Mouse (Mus musculus) CH12.LX (cell line): ENCODE data around the gene Os9. TPM values are rescaled to one million over a fixed set of nuclear protein-coding genes. Genes with fewer than 3 reads are reported as not detected.

ENCODE experiments used
- DNase-seq: peaks from one replicate; pipeline ENCODE4 v3.0.0-alpha.2; 2013; ENCODE audit errors: extremely low read depth
- H3K27ac ChIP-seq: 2 replicates; pipeline ENCODE4 v1.5.1; 2012; ENCODE audit warnings: low read depth, mild to moderate bottlenecking, control low read depth, moderate library complexity; ENCODE audit not compliant: insufficient read depth
- H3K27me3 ChIP-seq: replicated peaks from 2 replicates; pipeline ENCODE3; 2012; ENCODE audit warnings: inconsistent platforms
- H3K36me3 ChIP-seq, 2 experiments: replicated peaks in 1 of 2; 2 replicates each; pipeline versions ENCODE3 to v1.6.1; 2012; ENCODE audit warnings: inconsistent platforms in 1 of 2, low read length in 1 of 2, mild to moderate bottlenecking in 1 of 2, mixed read lengths in 1 of 2, moderate library complexity in 1 of 2; ENCODE audit not compliant: control insufficient read depth in 1 of 2, insufficient read depth in 1 of 2
- H3K4me1 ChIP-seq, 2 experiments: 2 replicates each; pipeline ENCODE4 v1.6.1; 2012; ENCODE audit warnings: inconsistent platforms in 1 of 2, moderate library complexity in 1 of 2; ENCODE audit not compliant: insufficient read depth in 2 of 2, control insufficient read depth in 1 of 2
- H3K4me2 ChIP-seq: 2 replicates; pipeline ENCODE4 v1.6.1; 2012; ENCODE audit warnings: low read depth, mild to moderate bottlenecking, control low read depth; ENCODE audit not compliant: poor library complexity, insufficient read depth, severe bottlenecking
- H3K4me3 ChIP-seq, 3 experiments: fragments of 150-350 bp in 1 of 3; sonication (generic) in 1 of 3; replicated peaks in 1 of 3; 2 replicates each; pipeline versions ENCODE3 to v1.5.1; 2011 to 2012; ENCODE audit warnings: low read depth in 2 of 3, low read length in 2 of 3, mild to moderate bottlenecking in 2 of 3, moderate library complexity in 2 of 3, control low read depth in 1 of 3, improper control_type of control experiment in 1 of 3, inconsistent platforms in 1 of 3, mixed read lengths in 1 of 3; ENCODE audit not compliant: poor library complexity in 1 of 3
- H3K79me2 ChIP-seq: replicated peaks from 2 replicates; pipeline ENCODE4 v1.6.1; 2012; ENCODE audit warnings: mild to moderate bottlenecking, moderate library complexity; ENCODE audit not compliant: control insufficient read depth, poor library complexity, insufficient read depth, severe bottlenecking; ENCODE audit errors: extremely low read depth
- H3K9ac ChIP-seq: 2 replicates; pipeline ENCODE4 v1.6.1; 2012; ENCODE audit warnings: low read depth, mild to moderate bottlenecking, control low read depth, moderate library complexity; ENCODE audit not compliant: insufficient read depth
- H3K9me3 ChIP-seq: replicated peaks from 2 replicates; pipeline ENCODE3; 2012; ENCODE audit warnings: low read length, inconsistent platforms, mixed read lengths
- CHD1 ChIP-seq: IDR thresholded peaks from 2 replicates; pipeline ENCODE4 v1.6.1; 2012; ENCODE audit warnings: low read depth, low read length, improper control_type of control experiment, inconsistent platforms
- CHD2 ChIP-seq: IDR thresholded peaks from 2 replicates; pipeline ENCODE4 v1.6.1; 2011; ENCODE audit warnings: low read length, improper control_type of control experiment
- ETS1 ChIP-seq: conservative IDR thresholded peaks from 2 replicates; pipeline ENCODE4 v1.6.1; 2012; ENCODE audit warnings: low read depth, mild to moderate bottlenecking, inconsistent platforms, low read length, improper control_type of control experiment, moderate library complexity
- GABPA ChIP-seq: IDR thresholded peaks from 2 replicates; pipeline ENCODE4 v1.6.1; 2012; ENCODE audit warnings: low read depth, low read length, improper control_type of control experiment, inconsistent platforms; ENCODE audit not compliant: insufficient replicate concordance
- HCFC1 ChIP-seq: IDR thresholded peaks from 2 replicates; pipeline ENCODE4 v1.6.1; 2012; ENCODE audit warnings: low read depth, mild to moderate bottlenecking, inconsistent platforms, low read length, improper control_type of control experiment
- JUND ChIP-seq: conservative IDR thresholded peaks from 2 replicates; pipeline ENCODE4 v1.6.1; 2011; ENCODE audit warnings: low read depth, low read length, improper control_type of control experiment
- MAFK ChIP-seq: IDR thresholded peaks from 2 replicates; pipeline ENCODE4 v1.6.1; 2011; ENCODE audit warnings: low read length, improper control_type of control experiment; ENCODE audit not compliant: insufficient replicate concordance
- MAX ChIP-seq: IDR thresholded peaks from 2 replicates; pipeline ENCODE4 v1.6.1; 2011; ENCODE audit warnings: low read length, improper control_type of control experiment
- MAZ ChIP-seq: IDR thresholded peaks from 2 replicates; pipeline ENCODE4 v1.6.1; 2012; ENCODE audit warnings: low read depth, mild to moderate bottlenecking, inconsistent platforms, low read length, improper control_type of control experiment, moderate library complexity
- MEF2A ChIP-seq: IDR thresholded peaks from 2 replicates; pipeline ENCODE4 v1.6.1; 2014; ENCODE audit warnings: low read depth, mild to moderate bottlenecking, inconsistent platforms, low read length, improper control_type of control experiment, borderline replicate concordance
- MYC ChIP-seq: IDR thresholded peaks from 2 replicates; pipeline ENCODE4 v1.6.1; 2011; ENCODE audit warnings: low read depth, mild to moderate bottlenecking, improper control_type of control experiment, low read length
- NRF1 ChIP-seq: IDR thresholded peaks from 2 replicates; pipeline ENCODE4 v1.6.1; 2014; ENCODE audit warnings: low read depth, mild to moderate bottlenecking, inconsistent platforms, low read length, improper control_type of control experiment, moderate library complexity
- POLR2A ChIP-seq: IDR thresholded peaks from 2 replicates; pipeline ENCODE4 v1.6.1; 2011; ENCODE audit warnings: low read depth, mild to moderate bottlenecking, improper control_type of control experiment, low read length
- POLR2AphosphoS2 ChIP-seq: IDR thresholded peaks from 2 replicates; pipeline ENCODE4 v1.6.1; 2011; ENCODE audit warnings: low read depth, low read length, improper control_type of control experiment
- SIN3A ChIP-seq: IDR thresholded peaks from 2 replicates; pipeline ENCODE4 v1.6.1; 2012; ENCODE audit warnings: low read length, improper control_type of control experiment, inconsistent platforms
- SMC3 ChIP-seq: IDR thresholded peaks from 2 replicates; pipeline ENCODE4 v1.6.1; 2011; ENCODE audit warnings: low read depth, low read length, improper control_type of control experiment
- TBP ChIP-seq: conservative IDR thresholded peaks from 2 replicates; pipeline ENCODE4 v1.6.1; 2011; ENCODE audit warnings: low read depth, low read length, improper control_type of control experiment
- TCF12 ChIP-seq: IDR thresholded peaks from 2 replicates; pipeline ENCODE4 v1.6.1; 2014; ENCODE audit warnings: low read depth, mild to moderate bottlenecking, inconsistent platforms, low read length, improper control_type of control experiment
- USF1 ChIP-seq: IDR thresholded peaks from 2 replicates; pipeline ENCODE4 v1.6.1; 2014; ENCODE audit warnings: low read depth, mild to moderate bottlenecking, inconsistent platforms, low read length, improper control_type of control experiment
- ZKSCAN1 ChIP-seq: IDR thresholded peaks from 2 replicates; pipeline ENCODE4 v1.6.1; 2012; ENCODE audit warnings: low read depth, inconsistent platforms, low read length, improper control_type of control experiment, borderline replicate concordance
- ZMIZ1 ChIP-seq: IDR thresholded peaks from 2 replicates; pipeline ENCODE4 v1.6.1; 2012; ENCODE audit warnings: low read depth, mild to moderate bottlenecking, inconsistent platforms, low read length, improper control_type of control experiment
- dilution Hi-C: fragments of 300-500 bp; cut with MboI; formaldehyde crosslinking; loops from 2 replicates; pipeline ENCODE4 v1.14.3; 2020; ENCODE audit warnings: low sequenced_read_pairs; ENCODE audit not compliant: extremely low pct_unique_long_range_greater_than_20kb, extremely low pct_ligation_motif_present
- in situ Hi-C: fragments of 300-500 bp; cut with MboI; formaldehyde crosslinking; loops from 3 replicates; pipeline ENCODE4 v1.14.3; 2019; ENCODE audit warnings: low sequenced_read_pairs, low pct_ligation_motif_present, low pct_unique_long_range_greater_than_20kb, mixed read lengths
- polyA plus RNA-seq: library from polyadenylated mRNA; unstranded; fragments of >175 nt; gene quantifications from 2 replicates; pipeline ENCODE4 v1.2.1, GENCODE M21; 2012; ENCODE audit warnings: low read depth; ENCODE audit not compliant: insufficient read length
- total RNA-seq, 2 experiments: library from RNA; depleted of rRNA; stranded (reverse); fragments of 300-350 nt in 1 of 2; fragments of >200 nt in 1 of 2; gene quantifications; 2 replicates each; pipeline ENCODE4 v1.2.3; 2012 to 2014

Gene Os9
- total and polyA plus RNA-seq, 3 experiments, result 42.8 to 82.7 (median 61.9) TPM

- H3K9me3 ChIP-seq, result no peaks in the 10 kb centered on the region
- in situ Hi-C loops, result no loop called here
Observed at GRCm38 (mm10) chr10:127085052-127085451, 35.9 kb downstream of the Os9 start.

DNA sequence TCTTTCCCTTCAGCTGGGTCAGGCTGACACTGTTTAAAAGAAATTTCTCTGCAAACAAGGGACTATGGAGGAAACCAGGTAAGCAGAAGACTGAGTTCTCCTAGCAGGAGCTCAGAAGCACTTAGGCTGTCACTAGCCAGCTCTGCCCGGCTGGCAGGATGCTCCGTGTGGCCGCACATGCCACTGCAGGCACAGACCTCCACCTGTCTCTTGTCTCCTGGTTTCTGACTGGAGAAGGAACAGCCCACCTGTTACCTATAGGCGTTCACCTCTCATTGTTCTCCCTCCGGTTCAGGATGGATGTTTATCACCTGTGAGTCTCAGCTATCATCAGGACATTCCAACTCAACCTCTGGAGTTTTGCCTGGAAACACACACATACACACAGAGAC, 37.0 kb downstream of the Os9 start:
- dilution Hi-C loops, result no loop called here
- Histone ChIP-seq H3K79me2 (peaks cover 3% of the 10 kb centered on the region; the same call in 1 of the 2 replicates), H3K4me1 (no peaks in the 10 kb centered on the region), H3K36me3 (peaks cover 70 to 95% of the 10 kb centered on the region in 2 experiments), H3K9ac (no peak overlapping the region), H3K4me3 (no peak overlapping the region), H3K27ac (no peak overlapping the region), H3K4me2 (no peak overlapping the region), H3K27me3 (no peaks in the 10 kb centered on the region), H3K9me3 (no peaks in the 10 kb centered on the region)
- no peak for DNase-seq
- in situ Hi-C loops, result no loop called here
- TF ChIP-seq TCF12, result no peak
- no peak for TF ChIP-seq POLR2A
- TF ChIP-seq MAFK, result no peak
- TF ChIP-seq, all 38 proteins: peak for 0

More at GRCm38 (mm10) chr10:127085052-127085451, 35.9 kb downstream of the Os9 start:
- no peak for DNase-seq
- Histone ChIP-seq H3K4me2 (no peak overlapping the region), H3K9ac (no peak overlapping the region), H3K27me3 (no peaks in the 10 kb centered on the region), H3K4me1 (no peaks in the 10 kb centered on the region), H3K36me3 (peaks cover 72 to 95% of the 10 kb centered on the region in 2 experiments), H3K27ac (no peak overlapping the region), H3K4me3 (no peak overlapping the region), H3K79me2 (no peaks in the 10 kb centered on the region)
- no peak for TF ChIP-seq TBP
- TF ChIP-seq ZKSCAN1, result no peak
- no peak for TF ChIP-seq TCF12
- no peak for TF ChIP-seq MAFK
- TF ChIP-seq ETS1, result no peak
- dilution Hi-C loops, result no loop called here

- H3K27me3 ChIP-seq, result no peaks in the 10 kb centered on the region
- H3K27ac ChIP-seq, result no peak overlapping the region
- in situ Hi-C loops (no loop called here), dilution Hi-C loops (no loop called here)
- DNase-seq, result no peak
- H3K4me1 ChIP-seq, result no peaks in the 10 kb centered on the region
- no peak overlapping the region for H3K9ac ChIP-seq
- H3K9me3 ChIP-seq, result no peaks in the 10 kb centered on the region
- peaks cover 3% of the 10 kb centered on the region; the same call in 1 of the 2 replicates for H3K79me2 ChIP-seq
- H3K4me3 ChIP-seq, result no peak overlapping the region
- H3K4me2 ChIP-seq, result no peak overlapping the region
- H3K36me3 ChIP-seq, result peaks cover 68 to 94% of the 10 kb centered on the region in 2 experiments
- no peak for TF ChIP-seq CHD2
- no peak for TF ChIP-seq SIN3A
- TF ChIP-seq CHD1, result no peak
- no peak for TF ChIP-seq GABPA
- no peak for TF ChIP-seq MAZ
- no peak for TF ChIP-seq MYC
- TF ChIP-seq HCFC1, result no peak
- TF ChIP-seq ZKSCAN1, result no peak
- no peak for TF ChIP-seq MEF2A
- TF ChIP-seq SMC3, result no peak
- no peak for TF ChIP-seq MAFK
- TF ChIP-seq NRF1, result no peak
- no peak for TF ChIP-seq MAX
- TF ChIP-seq POLR2AphosphoS2, result no peak
- TF ChIP-seq ETS1, result no peak
- TF ChIP-seq JUND, result no peak
- TF ChIP-seq ZMIZ1, result no peak
- TF ChIP-seq USF1, result no peak
- no peak for TF ChIP-seq TCF12
- TF ChIP-seq, all 38 proteins: peak for 0
Observed at GRCm38 (mm10) chr10:127083292-127083914, 37.5 kb downstream of the Os9 start.
